Mouse (Mus musculus): ENCODE measurements around the gene Gltp.

- no peak for TF ChIP-seq POLR2A (IDR thresholded peaks at IDR 0.05; ENCODE audit: low read depth, low read length)
- no peak for TF ChIP-seq CTCF (IDR thresholded peaks at IDR 0.05; ENCODE audit: extremely low read depth, insufficient read depth, insufficient read length, insufficient replicate concordance)
Measured at GRCm38 (mm10) chr5:114709357-114709756, 18.6 kb upstream of the Gltp start.

All from spleen, adult 2 months (tissue).